Mouse (Mus musculus): ENCODE measurements around the gene Syne1.

GRCm38 (mm10) chr10:5194081-5194670 lies 357.1 kb downstream of the Syne1 start:
- no peak for TF ChIP-seq CTCF (IDR thresholded peaks at IDR 0.05; ENCODE audit: extremely low read depth, insufficient read depth, insufficient read length, insufficient replicate concordance)
- no peak for TF ChIP-seq POLR2A (IDR thresholded peaks at IDR 0.05; ENCODE audit: low read depth, low read length)
